Mouse (Mus musculus) heart, postnatal 0 days (tissue): ENCODE results near the gene Vash1.

Source experiments
- CTCF ChIP-seq: IDR thresholded peaks from 2 replicates; pipeline ENCODE4 v1.5.1; 2016; ENCODE audit warnings: antibody characterized with exemption, control low read depth, low read depth
- EP300 ChIP-seq: IDR thresholded peaks from 2 replicates; pipeline ENCODE4 v1.6.1; 2016; ENCODE audit warnings: antibody characterized with exemption, low read depth

GRCm38 (mm10) chr12:86686551-86687330, 8.2 kb downstream of the Vash1 start:
- TF ChIP-seq CTCF (no peak), EP300 (no peak)
